Mouse (Mus musculus): ENCODE measurements around the gene Drd5. TPM values are rescaled to one million over a fixed set of nuclear protein-coding genes. Genes with fewer than 3 reads are reported as not detected.

The Drd5 gene
- total and polyA plus RNA-seq, 3 experiments = not detected

DNA sequence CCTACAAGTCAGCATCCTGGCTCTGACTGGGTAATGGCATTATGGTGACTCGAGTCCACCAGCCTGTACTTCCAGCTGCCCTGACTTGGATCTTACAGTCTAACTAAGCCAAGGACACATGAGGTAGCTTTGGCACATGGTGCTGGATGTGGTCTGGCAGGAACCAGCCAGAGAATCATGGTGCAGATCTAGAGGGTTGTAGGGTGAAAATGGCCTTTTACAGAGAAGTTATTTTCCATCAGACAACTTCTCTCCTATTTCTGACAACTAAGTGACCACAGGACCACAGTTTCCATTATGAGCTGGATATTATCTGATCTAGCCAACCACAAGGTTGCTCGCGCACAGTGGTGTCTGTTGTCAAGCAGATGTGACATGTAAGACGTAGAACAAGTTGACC is 45.3 kb upstream of the Drd5 start:
- dilution Hi-C loops (cut with MboI; ENCODE audit: extremely low pct_ligation_motif_present, extremely low pct_unique_long_range_greater_than_20kb, low sequenced_read_pairs) = no loop called here
- H3K9me3 ChIP-seq (replicated peaks; ENCODE audit: low read length) = no peaks in the 10 kb centered on the region
- no peak for DNase-seq (ENCODE audit: extremely low read depth)

DNA sequence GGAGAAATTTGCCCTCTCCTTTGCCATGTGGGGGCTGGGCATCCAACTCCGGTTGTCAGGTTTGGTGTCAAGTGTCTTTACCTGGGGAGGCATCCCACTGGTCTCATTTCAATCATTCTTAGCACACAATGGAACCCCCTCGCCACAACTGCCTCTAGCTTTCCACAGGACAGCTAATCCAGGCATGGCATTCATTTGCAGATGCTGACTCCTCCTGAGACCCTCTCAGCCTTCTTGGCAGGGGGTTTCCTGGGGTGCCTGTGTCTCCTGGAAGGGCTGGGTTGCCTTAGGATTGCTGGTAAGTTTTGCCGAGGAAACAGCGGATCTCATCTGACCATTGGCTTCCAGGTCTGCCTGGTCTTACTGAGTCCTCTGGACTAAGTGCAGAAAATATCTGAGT is 43.4 kb upstream of the Drd5 start, which contains the start of gene Otop1:
TSS of gene Otop1 (plus strand) at position 202 of the 400 bp plus-strand sequence.
- dilution Hi-C loops (cut with MboI; ENCODE audit: extremely low pct_ligation_motif_present, extremely low pct_unique_long_range_greater_than_20kb, low sequenced_read_pairs) = no loop called here
- in situ Hi-C loops (cut with MboI; ENCODE audit: low pct_ligation_motif_present, low pct_unique_long_range_greater_than_20kb, low sequenced_read_pairs) = no loop called here

More for the DNA sequence above, 45.3 kb upstream of the Drd5 start:
- no peaks in the 10 kb centered on the region for H3K27me3 ChIP-seq (replicated peaks)
- peaks cover 2 to 5% of the 10 kb centered on the region in 2 experiments; a peak in 1 of 4 replicates for H3K4me1 ChIP-seq (ENCODE audit: control insufficient read depth in 1 of 2, insufficient read depth in 2 of 2)
- no peaks in the 10 kb centered on the region for H3K79me2 ChIP-seq (replicated peaks; ENCODE audit: control insufficient read depth, extremely low read depth, insufficient read depth, poor library complexity, severe bottlenecking)
- TF ChIP-seq EP300 (IDR thresholded peaks at IDR 0.05; ENCODE audit: low read length) = peak; percentile 25; the same call in 1 of the 2 replicates
- TF ChIP-seq RCOR1 (conservative IDR thresholded peaks at IDR 0.05; ENCODE audit: low read depth, low read length) = no peak
- no peak for TF ChIP-seq ELF1 (IDR thresholded peaks at IDR 0.05; ENCODE audit: low read depth, low read length)
- no peak for TF ChIP-seq SMC3 (IDR thresholded peaks at IDR 0.05; ENCODE audit: low read depth, low read length)
- no peak for TF ChIP-seq ZMIZ1 (IDR thresholded peaks at IDR 0.05; ENCODE audit: low read depth, low read length)
- no peak for TF ChIP-seq E2F4 (IDR thresholded peaks at IDR 0.05; ENCODE audit: insufficient replicate concordance, low read depth, low read length)
- no peak for TF ChIP-seq TBP (conservative IDR thresholded peaks at IDR 0.05; ENCODE audit: low read depth, low read length)
- TF ChIP-seq CTCF (conservative IDR thresholded peaks at IDR 0.05 in 1 of 2, IDR thresholded peaks at IDR 0.05 in 1 of 2; ENCODE audit: low read depth in 2 of 2, low read length in 2 of 2) = no peak
- H3K36me3 ChIP-seq (replicated peaks in 1 of 2; ENCODE audit: control insufficient read depth in 1 of 2, insufficient read depth in 1 of 2, low read length in 1 of 2) = peaks cover 17 to 37% of the 10 kb centered on the region in 2 experiments
- H3K9ac ChIP-seq (ENCODE audit: insufficient read depth, low read depth) = no peak overlapping the region
- no peak overlapping the region for H3K4me2 ChIP-seq (ENCODE audit: insufficient read depth, low read depth, poor library complexity, severe bottlenecking)
- in situ Hi-C loops (cut with MboI; ENCODE audit: low pct_ligation_motif_present, low pct_unique_long_range_greater_than_20kb, low sequenced_read_pairs) = no loop called here
- H3K27ac ChIP-seq (ENCODE audit: insufficient read depth, low read depth) = no peak overlapping the region
- no peak overlapping the region for H3K4me3 ChIP-seq (replicated peaks in 1 of 3; ENCODE audit: low read depth in 2 of 3, low read length in 2 of 3, poor library complexity in 1 of 3)

More for the DNA sequence above, 43.4 kb upstream of the Drd5 start, which contains the start of gene Otop1:
- Histone ChIP-seq H3K27me3 (replicated peaks) (no peaks in the 10 kb centered on the region), H3K4me1 (ENCODE audit: control insufficient read depth in 1 of 2, insufficient read depth in 2 of 2) (peaks cover 2 to 5% of the 10 kb centered on the region in 2 experiments; a peak in 1 of 4 replicates), H3K9ac (ENCODE audit: insufficient read depth, low read depth) (no peak within 1 kb of the TSS), H3K9me3 (replicated peaks; ENCODE audit: low read length) (no peaks in the 10 kb centered on the region), H3K36me3 (replicated peaks in 1 of 2; ENCODE audit: control insufficient read depth in 1 of 2, insufficient read depth in 1 of 2, low read length in 1 of 2) (peaks cover 7 to 21% of the 10 kb centered on the region in 2 experiments), H3K4me3 (replicated peaks in 1 of 3; ENCODE audit: low read depth in 2 of 3, low read length in 2 of 3, poor library complexity in 1 of 3) (no peak within 1 kb of the TSS), H3K27ac (ENCODE audit: insufficient read depth, low read depth) (no peak within 1 kb of the TSS), H3K4me2 (ENCODE audit: insufficient read depth, low read depth, poor library complexity, severe bottlenecking) (no peak within 1 kb of the TSS), H3K79me2 (replicated peaks; ENCODE audit: control insufficient read depth, extremely low read depth, insufficient read depth, poor library complexity, severe bottlenecking) (no peaks in the 10 kb centered on the region)
- DNase-seq (ENCODE audit: extremely low read depth) = no peak
- TF ChIP-seq MXI1 (IDR thresholded peaks at IDR 0.05; ENCODE audit: low read depth, low read length) (no peak), ZKSCAN1 (IDR thresholded peaks at IDR 0.05; ENCODE audit: borderline replicate concordance, low read depth, low read length) (no peak), IRF4 (IDR thresholded peaks at IDR 0.05; ENCODE audit: low read depth, low read length) (no peak), USF2 (conservative IDR thresholded peaks at IDR 0.05; ENCODE audit: low read depth, low read length) (no peak), ZNF384 (IDR thresholded peaks at IDR 0.05; ENCODE audit: low read depth, low read length) (no peak), HCFC1 (IDR thresholded peaks at IDR 0.05; ENCODE audit: low read depth, low read length) (no peak), ZMIZ1 (IDR thresholded peaks at IDR 0.05; ENCODE audit: low read depth, low read length) (no peak), MAX (IDR thresholded peaks at IDR 0.05; ENCODE audit: low read length) (no peak), CHD1 (IDR thresholded peaks at IDR 0.05; ENCODE audit: low read depth, low read length) (no peak), PAX5 (IDR thresholded peaks at IDR 0.05; ENCODE audit: low read length) (no peak), UBTF (IDR thresholded peaks at IDR 0.05; ENCODE audit: low read depth, low read length) (no peak), MAFK (IDR thresholded peaks at IDR 0.05; ENCODE audit: insufficient replicate concordance, low read length) (no peak), SIN3A (IDR thresholded peaks at IDR 0.05; ENCODE audit: low read length) (no peak), GABPA (IDR thresholded peaks at IDR 0.05; ENCODE audit: insufficient replicate concordance, low read depth, low read length) (no peak), MAZ (IDR thresholded peaks at IDR 0.05; ENCODE audit: low read depth, low read length) (no peak), E2F4 (IDR thresholded peaks at IDR 0.05; ENCODE audit: insufficient replicate concordance, low read depth, low read length) (no peak), CTCF (conservative IDR thresholded peaks at IDR 0.05 in 1 of 2, IDR thresholded peaks at IDR 0.05 in 1 of 2; ENCODE audit: low read depth in 2 of 2, low read length in 2 of 2) (no peak), CHD2 (IDR thresholded peaks at IDR 0.05; ENCODE audit: low read length) (no peak)

Data from CH12.LX (cell line).